Mouse (Mus musculus) MEL-GATA-1-ER (cell line): ENCODE data around the gene Gm10226.
A peak's percentile ranks its signal among the peaks of the same experiment; 100 is the strongest.
"Not testable (repeated sequence)": the region's sequence is repeated elsewhere in the genome, so short reads cannot be mapped to it uniquely, and the experiment has no call there.

ENCODE experiments used
- DNase-seq: peaks from one replicate; pipeline ENCODE4 v3.0.0-alpha.2; 2012; ENCODE audit warnings: low read depth; ENCODE audit errors: extremely low read depth

Gm10226 gene

GRCm38 (mm10) chr17:21691560-21691959 lies at the start of gene Gm10226:
Gene Gm10226, plus strand, starts transcription at chr17:21691860.
- no peak for DNase-seq

DNA sequence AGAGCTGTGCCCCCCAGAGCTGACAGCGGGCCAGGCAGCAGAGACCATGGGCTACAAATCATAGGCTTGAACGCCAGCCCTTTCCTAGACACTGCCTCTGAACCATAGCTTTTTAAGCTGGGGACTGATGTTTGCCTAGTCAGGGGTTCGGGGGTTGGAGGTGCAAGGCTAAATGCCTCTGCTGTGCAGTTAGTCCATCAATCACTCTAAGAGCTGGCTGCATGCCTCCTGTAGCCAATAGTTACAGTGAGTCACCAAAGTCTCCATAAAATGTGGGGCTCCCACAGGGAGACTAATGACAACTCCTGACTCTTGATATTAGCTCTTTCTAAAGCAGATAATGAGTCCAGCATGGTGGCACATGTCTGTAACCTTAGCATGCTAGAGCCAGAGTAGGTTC lies 42.9 kb upstream of the Gm10226 start:
- DNase-seq = no peak

DNA sequence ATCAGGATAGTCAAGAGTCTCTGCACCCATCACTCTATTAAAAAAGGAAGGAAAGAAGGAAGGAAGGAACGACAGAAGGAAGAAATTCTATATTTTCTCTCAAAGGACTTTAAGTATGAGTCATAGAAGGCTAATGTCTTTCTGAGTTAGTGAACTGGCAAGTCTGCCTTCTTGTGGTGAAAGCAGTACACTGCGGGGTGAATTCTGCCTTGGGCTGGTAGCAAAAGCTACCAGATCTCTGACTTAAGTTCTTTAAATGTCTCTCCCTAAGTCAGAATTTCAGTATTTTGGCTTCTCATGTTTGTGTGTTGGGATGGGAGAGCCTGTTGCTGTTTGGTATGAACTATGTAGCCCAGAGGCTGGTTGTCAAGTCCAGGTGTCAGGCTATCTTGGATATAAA lies 41.7 kb upstream of the Gm10226 start:
- peak; percentile 50 for DNase-seq

DNA sequence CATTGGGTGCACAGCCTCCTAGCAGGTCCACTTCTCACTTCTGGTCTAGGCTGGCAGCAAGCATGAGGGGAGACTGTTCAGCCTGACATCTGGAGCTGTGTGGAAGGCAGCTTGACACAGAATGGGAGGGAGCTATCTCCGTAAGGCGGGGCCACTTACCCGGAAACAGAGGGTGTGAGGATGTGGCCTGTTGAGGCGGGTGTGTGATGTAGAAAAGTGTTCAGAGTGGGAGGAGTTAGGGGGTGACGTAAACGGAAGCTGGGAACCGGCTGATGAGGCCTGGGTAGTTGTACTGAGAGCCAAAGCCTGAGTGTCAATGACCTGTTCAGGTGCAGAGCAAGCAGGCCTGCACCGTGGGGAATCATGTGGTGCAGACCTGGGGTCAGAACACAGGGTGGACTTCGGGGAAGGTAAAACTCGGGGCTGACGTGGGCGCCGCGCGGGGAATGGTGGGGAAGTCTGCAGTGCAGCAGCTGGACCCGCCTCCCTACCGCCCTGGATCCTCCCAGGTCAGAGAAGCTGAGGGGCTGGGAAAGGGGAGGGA lies 41.2 kb upstream of the Gm10226 start, which contains the start of gene Zfp983:
TSS of gene Zfp983 (plus strand) at position 261 of the 544 bp plus-strand sequence.
- peak; percentile 87 for DNase-seq

GRCm38 (mm10) chr17:21678826-21679225 lies 12.8 kb upstream of the Gm10226 start:
- peak; percentile 5 for DNase-seq

GRCm38 (mm10) chr17:21679273-21680018 lies 12.2 kb upstream of the Gm10226 start:
- peak; percentile 89 for DNase-seq

GRCm38 (mm10) chr17:21680019-21680376 lies 11.7 kb upstream of the Gm10226 start:
- not testable (repeated sequence) for DNase-seq

- DNase-seq = no peak
These were observed 1.7 kb downstream of the Gm10226 start for GRCm38 (mm10) chr17:21693342-21693741.

- DNase-seq = no peak
These were observed 4.4 kb downstream of the Gm10226 start for GRCm38 (mm10) chr17:21696073-21696472.

DNA sequence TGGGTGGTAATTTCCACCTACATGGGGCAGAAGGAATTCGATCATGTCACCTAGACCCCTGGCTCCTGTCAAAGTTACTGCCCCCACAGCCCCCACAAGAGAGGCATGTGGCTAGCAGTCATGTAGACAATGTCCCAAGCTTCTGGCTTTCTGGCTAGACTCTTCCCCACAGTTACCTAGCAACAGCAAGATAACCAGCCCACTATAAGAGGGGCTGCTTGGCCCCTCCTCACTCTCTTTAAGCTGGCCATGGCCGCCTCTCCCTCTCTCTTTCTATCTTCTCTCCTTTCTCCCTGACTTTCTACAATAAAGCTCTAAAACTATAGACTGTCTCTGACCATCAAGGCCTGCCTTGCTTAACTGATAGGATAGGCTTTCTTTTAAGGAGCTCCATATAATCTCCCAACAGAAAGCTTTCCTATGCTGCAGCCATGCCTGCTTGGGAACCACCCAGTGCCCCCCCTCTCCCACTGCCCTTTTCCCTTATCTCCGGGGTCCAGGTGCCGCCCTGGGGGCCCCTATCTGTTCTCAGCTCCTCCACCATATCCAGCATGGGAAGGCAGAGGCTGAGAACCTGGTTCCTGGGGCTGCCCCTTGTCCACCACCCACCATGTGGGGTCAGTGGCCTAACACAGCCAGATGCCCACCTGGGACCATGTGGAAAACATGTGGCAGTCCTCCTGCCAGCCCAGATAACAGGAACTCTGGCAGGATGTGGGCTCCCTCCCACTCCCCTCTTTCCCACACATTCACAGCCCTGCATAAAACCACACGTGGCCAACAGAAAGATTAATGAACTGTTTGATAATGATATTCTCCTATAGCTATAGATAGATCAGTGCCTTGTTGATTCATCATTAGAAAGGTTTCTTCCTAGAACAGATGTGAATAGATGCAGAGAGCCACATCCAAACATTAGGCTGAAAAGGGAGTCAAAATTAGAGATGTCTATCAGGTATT lies 10.9 kb downstream of the Gm10226 start:
- peak; percentile 66 for DNase-seq

GRCm38 (mm10) chr17:21703414-21703813 lies 11.8 kb downstream of the Gm10226 start:
- peak; percentile 80 for DNase-seq

- peak; percentile 80 for DNase-seq
These were observed 15.8 kb downstream of the Gm10226 start, which contains the start of gene Zfp760 for GRCm38 (mm10) chr17:21707343-21707996. Gene Zfp760, plus strand, starts transcription at chr17:21707741.

- no peak for DNase-seq
These were observed 16.7 kb downstream of the Gm10226 start for GRCm38 (mm10) chr17:21708401-21708800.

GRCm38 (mm10) chr17:21730495-21730894 lies 38.8 kb downstream of the Gm10226 start, which contains the start of gene Zfp229:
Gene Zfp229, plus strand, starts transcription at chr17:21730795.
- not testable (repeated sequence) for DNase-seq

DNA sequence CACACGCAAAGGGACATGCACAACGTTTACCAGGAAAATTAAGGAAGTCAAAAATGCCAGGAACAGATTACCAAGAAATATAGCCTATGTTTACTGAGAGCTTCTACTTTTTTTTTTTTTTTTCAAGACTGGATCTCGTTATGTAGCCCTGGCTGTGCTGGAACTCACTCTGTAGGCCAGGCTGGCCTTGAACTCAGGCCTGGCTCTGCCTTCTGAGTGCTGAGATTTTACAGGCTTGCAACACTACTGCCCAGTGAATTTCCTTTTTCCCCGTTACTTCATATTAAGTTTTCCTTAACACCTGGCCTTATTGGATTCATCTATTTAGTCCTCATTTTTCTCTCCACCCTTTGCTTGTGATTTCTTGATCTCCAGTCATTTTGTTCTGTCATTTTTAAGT lies 41.4 kb downstream of the Gm10226 start:
- no peak for DNase-seq

GRCm38 (mm10) chr17:21733529-21734031 lies 41.9 kb downstream of the Gm10226 start:
- DNase-seq = peak; percentile 86
